Mouse (Mus musculus) olfactory bulb, adult 2 months (tissue): ENCODE measurements around the gene Cux2.

ENCODE experiments used
- CTCF ChIP-seq: fragments of 200-500 bp; IDR thresholded peaks from 2 replicates; pipeline ENCODE4 v1.5.1; 2012; ENCODE audit warnings: low read depth, mild to moderate bottlenecking, low read length, moderate library complexity; ENCODE audit not compliant: insufficient read depth
- POLR2A ChIP-seq: fragments of 200-500 bp; IDR thresholded peaks from 2 replicates; pipeline ENCODE4 v1.6.1; 2012; ENCODE audit warnings: mild to moderate bottlenecking, low read depth, low read length, moderate library complexity; ENCODE audit not compliant: insufficient read depth

DNA sequence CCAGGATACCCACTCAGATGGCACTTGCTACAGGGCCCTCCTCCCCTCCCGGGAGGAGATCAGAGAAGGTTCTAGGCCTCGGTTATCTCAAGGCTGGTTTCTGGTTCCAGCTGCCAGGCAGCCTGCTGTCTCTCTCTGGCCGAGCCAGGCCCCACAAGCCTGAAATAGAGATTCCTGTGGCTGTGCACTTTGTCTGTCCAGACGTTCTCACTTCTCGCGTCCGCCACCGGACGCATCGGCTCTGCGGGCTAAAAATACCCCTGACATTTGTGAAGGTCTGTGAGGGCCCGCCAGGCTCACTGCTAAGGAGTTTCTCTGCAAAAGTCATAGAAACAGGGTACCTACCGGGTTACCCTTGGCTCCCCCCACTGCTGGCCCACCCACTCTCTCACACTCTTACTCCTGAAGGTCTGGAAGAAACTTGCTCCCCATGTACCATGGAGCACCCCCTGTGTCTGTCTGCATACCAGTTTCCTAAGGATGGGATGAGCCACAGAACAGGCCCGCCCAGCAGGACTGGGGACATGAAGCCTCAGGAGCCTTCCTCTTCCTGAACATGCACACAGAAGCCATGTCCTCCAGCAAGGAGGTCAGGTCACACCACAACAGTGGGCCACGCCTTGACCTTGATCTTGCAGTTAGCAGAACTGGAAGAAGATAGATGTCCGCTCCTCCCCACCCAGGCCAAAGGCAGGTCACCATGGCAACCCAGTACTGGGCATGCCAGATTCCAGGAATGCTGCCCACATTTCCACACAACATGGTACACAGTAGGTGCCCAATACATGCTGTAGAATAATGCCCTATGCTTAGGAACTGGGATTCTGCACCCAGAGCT lies 21.3 kb upstream of the Cux2 start:
- TF ChIP-seq CTCF (no peak), POLR2A (no peak)
